Mouse (Mus musculus) limb, embryonic 14.5 days (tissue): ENCODE results near the gene Zfp715. TPM values are rescaled to one million over a fixed set of nuclear protein-coding genes. Genes with fewer than 3 reads are reported as not detected.

ENCODE experiments used
- ATAC-seq: fragments of 200-750 bp; cut with Nextera tagmentation; 2 replicates; pipeline ENCODE4 v1.8.0; 2017; ENCODE audit warnings: low read depth, moderate number of reproducible peaks, moderate TSS enrichment; ENCODE audit not compliant: low FRiP score
- DNase-seq: peaks from one replicate; pipeline ENCODE4 v3.0.0-alpha.2; 2015; ENCODE audit warnings: low spot score
- H3K27ac ChIP-seq: fragments of 300-500 bp; sonication (generic); replicated peaks from 2 replicates; pipeline ENCODE4 v1.5.1; 2014; ENCODE audit warnings: low read depth, mild to moderate bottlenecking, low read length, moderate library complexity, mixed read lengths
- H3K27me3 ChIP-seq: fragments of 300-500 bp; sonication (generic); 2 replicates; pipeline ENCODE4 v1.6.1; 2014; ENCODE audit warnings: low read length, mixed read lengths; ENCODE audit not compliant: control insufficient read depth, insufficient read depth
- H3K36me3 ChIP-seq: fragments of 300-500 bp; sonication (generic); 2 replicates; pipeline ENCODE4 v1.6.1; 2014; ENCODE audit warnings: mild to moderate bottlenecking, low read length, moderate library complexity, mixed read lengths; ENCODE audit not compliant: control insufficient read depth, insufficient read depth
- H3K4me1 ChIP-seq: fragments of 300-500 bp; sonication (generic); 2 replicates; pipeline ENCODE4 v1.6.1; 2014; ENCODE audit warnings: antibody characterized with exemption, low read length, mixed read lengths; ENCODE audit not compliant: control insufficient read depth, insufficient read depth
- H3K4me2 ChIP-seq: fragments of 300-500 bp; sonication (generic); replicated peaks from 2 replicates; pipeline ENCODE4 v1.6.1; 2014; ENCODE audit warnings: low read depth, mild to moderate bottlenecking, low read length, moderate library complexity; ENCODE audit not compliant: severe bottlenecking
- H3K4me3 ChIP-seq: fragments of 300-500 bp; sonication (generic); replicated peaks from 2 replicates; pipeline ENCODE4 v1.5.1; 2014; ENCODE audit warnings: low read length
- H3K9ac ChIP-seq: fragments of 300-500 bp; sonication (generic); 2 replicates; pipeline ENCODE4 v1.6.1; 2014; ENCODE audit warnings: mild to moderate bottlenecking, low read depth, low read length, moderate library complexity; ENCODE audit not compliant: severe bottlenecking
- H3K9me3 ChIP-seq: fragments of 300-500 bp; sonication (generic); 2 replicates; pipeline ENCODE4 v1.6.1; 2016; ENCODE audit warnings: low read length; ENCODE audit not compliant: control insufficient read depth
- POLR2A ChIP-seq: fragments of 200-500 bp; IDR thresholded peaks from 2 replicates; pipeline ENCODE4 v1.8.0; 2012; ENCODE audit warnings: inconsistent platforms, mild to moderate bottlenecking, moderate library complexity, borderline replicate concordance; ENCODE audit not compliant: insufficient read depth, insufficient read length; ENCODE audit errors: extremely low read depth
- WGBS: fragments of 180-500 bp; shearing (Covaris S2); extraction: QIAGEN DNeasy Blood & Tissue Kit; methylation state at CpG from one replicate; pipeline ENCODE4 v1.1.7; 2014; 5-methylcytosine and 5-hydroxymethylcytosine counted together
- polyA plus RNA-seq, 2 experiments: library from polyadenylated mRNA; depleted of rRNA in 1 of 2; stranded (reverse) in 1 of 2; unstranded in 1 of 2; fragments of >200 nt; fragmentation: Nextera tagmentation in 1 of 2; extraction: Ambion mirVana in 1 of 2; gene quantifications; 2 replicates each; pipeline versions ENCODE4 v1.2.1 to v1.2.3; 2012 to 2014

Zfp715 gene
- polyA plus RNA-seq (2012; rRNA removed) (10.7 and 14.1 TPM in 2 replicates), polyA plus RNA-seq (2014; fragmentation: Nextera tagmentation; extraction: Ambion mirVana) (16.2 and 17.9 TPM in 2 replicates)

DNA sequence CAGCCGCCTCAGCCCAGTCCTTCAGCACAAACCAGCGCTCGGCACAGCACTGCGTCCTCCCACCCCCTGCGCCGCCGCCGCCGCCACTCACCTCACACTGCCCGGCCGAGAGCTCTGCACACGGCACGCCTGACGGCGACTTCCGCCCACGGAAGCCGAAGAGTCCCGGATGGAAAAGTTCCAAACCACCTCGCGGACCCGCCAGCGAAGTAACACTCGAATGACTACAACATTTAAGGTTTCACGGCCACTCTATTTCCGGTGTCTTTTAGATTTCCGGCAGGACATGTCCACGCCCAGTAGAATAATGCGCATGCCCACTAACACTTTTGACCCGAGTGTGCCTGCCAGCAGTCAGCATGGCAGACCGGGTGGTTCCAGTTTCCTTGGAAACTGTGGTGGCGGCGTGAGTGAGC is at the start of gene Zfp715:
TSS of gene Zfp715 (minus strand) at position 282 of the 416 bp plus-strand sequence.
- H3K27me3 ChIP-seq, result no peaks in the 10 kb centered on the region
- H3K4me3 ChIP-seq, result peak within 1 kb of the TSS; percentile 81
- peak; percentile 96 for DNase-seq
- H3K4me2 ChIP-seq, result peak within 1 kb of the TSS; percentile 73
- peaks cover 19% of the 10 kb centered on the region for H3K36me3 ChIP-seq
- H3K9me3 ChIP-seq, result no peaks in the 10 kb centered on the region
- peak within 1 kb of the TSS; percentile 81 for H3K27ac ChIP-seq
- peaks cover 10% of the 10 kb centered on the region for H3K4me1 ChIP-seq
- peak; percentile 93 for ATAC-seq
- peak within 1 kb of the TSS; percentile 78 for H3K9ac ChIP-seq
- TF ChIP-seq POLR2A, result no peak
- WGBS, result 1% methylated on average over 32 of the region's 33 CpGs

- H3K9ac ChIP-seq, result no peak overlapping the region
- whole genome bisulfite sequencing, result 65% methylated on average over 4 of the region's 4 CpGs
- no peaks in the 10 kb centered on the region for H3K27me3 ChIP-seq
- H3K9me3 ChIP-seq, result no peaks in the 10 kb centered on the region
- no peak overlapping the region for H3K4me2 ChIP-seq
- no peak for TF ChIP-seq POLR2A
- no peak overlapping the region for H3K27ac ChIP-seq
- no peaks in the 10 kb centered on the region for H3K36me3 ChIP-seq
- ATAC-seq, result no peak
- no peak overlapping the region for H3K4me3 ChIP-seq
- DNase-seq, result no peak
- H3K4me1 ChIP-seq, result no peaks in the 10 kb centered on the region
These were observed 48.9 kb upstream of the Zfp715 start for GRCm38 (mm10) chr7:43362021-43362420.

DNA sequence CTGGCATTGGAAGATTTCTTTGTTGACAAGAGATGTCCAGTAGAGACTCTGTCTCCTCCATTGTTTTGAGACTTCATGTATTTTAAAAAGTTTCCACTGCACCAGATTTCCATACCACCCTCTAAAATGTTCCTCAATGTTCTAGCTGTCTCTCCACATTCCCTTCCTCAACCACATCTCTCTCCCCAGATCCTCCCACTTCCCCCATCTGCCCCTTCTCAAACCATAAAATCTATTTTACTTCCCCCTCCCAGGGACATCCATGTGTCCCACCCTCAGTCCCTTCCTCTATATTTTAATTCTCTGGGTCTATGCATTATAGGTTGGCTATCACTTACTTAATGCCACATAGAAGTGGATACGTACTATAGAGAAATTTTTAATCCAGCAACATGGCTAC is 48.3 kb upstream of the Zfp715 start:
- H3K4me1 ChIP-seq, result no peaks in the 10 kb centered on the region
- 77% methylated on average over 1 of the region's 1 CpGs for WGBS
- no peak overlapping the region for H3K4me2 ChIP-seq
- H3K27ac ChIP-seq, result no peak overlapping the region
- no peak overlapping the region for H3K9ac ChIP-seq
- TF ChIP-seq POLR2A, result no peak
- no peak for DNase-seq
- no peaks in the 10 kb centered on the region for H3K27me3 ChIP-seq
- no peaks in the 10 kb centered on the region for H3K9me3 ChIP-seq
- H3K36me3 ChIP-seq, result no peaks in the 10 kb centered on the region
- H3K4me3 ChIP-seq, result no peak overlapping the region
- ATAC-seq, result no peak

DNA sequence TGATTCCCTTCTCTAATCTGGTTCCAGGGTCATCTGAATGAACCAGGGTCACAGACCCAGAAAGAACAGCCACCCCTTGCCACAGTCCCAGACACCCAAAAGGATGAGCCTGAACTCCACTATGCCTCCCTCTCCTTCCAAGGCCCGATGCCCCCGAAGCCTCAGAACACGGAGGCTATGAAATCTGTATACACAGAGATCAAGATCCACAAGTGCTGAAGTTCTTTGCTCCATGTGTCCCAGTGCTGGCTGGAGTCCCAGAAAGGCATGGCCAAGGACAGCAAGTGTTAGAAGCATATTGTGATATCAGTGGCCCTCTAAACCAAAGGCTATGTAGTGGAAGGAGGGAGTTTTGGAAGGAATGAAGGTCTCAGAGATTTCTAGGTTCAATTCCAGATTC is 45.5 kb upstream of the Zfp715 start:
- H3K9ac ChIP-seq, result no peak overlapping the region
- H3K4me1 ChIP-seq, result no peaks in the 10 kb centered on the region
- ATAC-seq (no peak), DNase-seq (no peak)
- H3K9me3 ChIP-seq, result no peaks in the 10 kb centered on the region
- H3K36me3 ChIP-seq, result no peaks in the 10 kb centered on the region
- no peaks in the 10 kb centered on the region for H3K27me3 ChIP-seq
- 81% methylated on average over 3 of the region's 3 CpGs for WGBS
- H3K4me2 ChIP-seq, result no peak overlapping the region
- no peak overlapping the region for H3K4me3 ChIP-seq
- TF ChIP-seq POLR2A, result no peak
- no peak overlapping the region for H3K27ac ChIP-seq

- DNase-seq (no peak), ATAC-seq (peak; percentile 86)
- H3K9me3 ChIP-seq, result no peaks in the 10 kb centered on the region
- no peaks in the 10 kb centered on the region for H3K27me3 ChIP-seq
- H3K4me2 ChIP-seq, result no peak overlapping the region; the same call in 1 of the 2 replicates
- WGBS, result 9% methylated on average over 10 of the region's 12 CpGs
- TF ChIP-seq POLR2A, result no peak
- no peak overlapping the region for H3K9ac ChIP-seq
- H3K4me1 ChIP-seq, result no peaks in the 10 kb centered on the region
- no peak overlapping the region for H3K4me3 ChIP-seq
- H3K27ac ChIP-seq, result no peak overlapping the region
- no peaks in the 10 kb centered on the region for H3K36me3 ChIP-seq
These were observed 42.1 kb upstream of the Zfp715 start for GRCm38 (mm10) chr7:43354893-43355835.
